Mouse (Mus musculus) hindbrain, embryonic 14.5 days (tissue): ENCODE data around the gene Myl6b. TPM values are rescaled to one million over a fixed set of nuclear protein-coding genes. Genes with fewer than 3 reads are reported as not detected.
"Not testable (repeated sequence)": the region's sequence is repeated elsewhere in the genome, so short reads cannot be mapped to it uniquely, and the experiment has no call there.

Experiments used
- ATAC-seq: fragments of 200-750 bp; cut with Nextera tagmentation; 2 replicates; pipeline ENCODE4 v1.8.0; 2017; ENCODE audit warnings: moderate number of reproducible peaks, mild to moderate bottlenecking, moderate TSS enrichment, moderate library complexity; ENCODE audit not compliant: low FRiP score
- DNase-seq: peaks from one replicate; pipeline ENCODE4 v3.0.0-alpha.2; 2015; ENCODE audit warnings: low spot score
- H3K27ac ChIP-seq: fragments of 300-500 bp; sonication (generic); 2 replicates; pipeline ENCODE4 v1.5.1; 2014; ENCODE audit warnings: mild to moderate bottlenecking, moderate library complexity
- H3K27me3 ChIP-seq: fragments of 300-500 bp; sonication (generic); 2 replicates; pipeline ENCODE4 v1.6.1; 2014; ENCODE audit warnings: mild to moderate bottlenecking, low read length, mixed read lengths; ENCODE audit not compliant: control insufficient read depth, insufficient read depth
- H3K36me3 ChIP-seq: fragments of 300-500 bp; sonication (generic); replicated peaks from 2 replicates; pipeline ENCODE4 v1.6.1; 2014; ENCODE audit not compliant: control insufficient read depth, insufficient read depth
- H3K4me1 ChIP-seq: fragments of 300-500 bp; sonication (generic); replicated peaks from 2 replicates; pipeline ENCODE4 v1.6.1; 2014; ENCODE audit warnings: antibody characterized with exemption, low read length, mixed read lengths; ENCODE audit not compliant: control insufficient read depth, insufficient read depth
- H3K4me2 ChIP-seq: fragments of 300-500 bp; sonication (generic); replicated peaks from 2 replicates; pipeline ENCODE4 v1.6.1; 2014; ENCODE audit warnings: mild to moderate bottlenecking, moderate library complexity
- H3K4me3 ChIP-seq: fragments of 300-500 bp; sonication (generic); replicated peaks from 2 replicates; pipeline ENCODE4 v1.5.1; 2014; ENCODE audit warnings: mild to moderate bottlenecking, low read length
- H3K9ac ChIP-seq: fragments of 300-500 bp; sonication (generic); 2 replicates; pipeline ENCODE4 v1.6.1; 2014
- H3K9me3 ChIP-seq: fragments of 300-500 bp; sonication (generic); 2 replicates; pipeline ENCODE4 v1.6.1; 2016; ENCODE audit warnings: low read length; ENCODE audit not compliant: control insufficient read depth
- WGBS: fragments of 180-500 bp; shearing (Covaris S2); extraction: QIAGEN DNeasy Blood & Tissue Kit; methylation state at CpG from one replicate; pipeline ENCODE4 v1.1.7; 2014; 5-methylcytosine and 5-hydroxymethylcytosine counted together
- polyA plus RNA-seq: library from polyadenylated mRNA; unstranded; fragments of >200 nt; fragmentation: Nextera tagmentation; extraction: Ambion mirVana; gene quantifications from 2 replicates; pipeline ENCODE4 v1.2.1, GENCODE M21; 2014

Myl6b gene
- polyA plus RNA-seq, 1 experiment from 2014 or later, result 6.1 TPM

GRCm38 (mm10) chr10:128509203-128509602 lies 10.7 kb upstream of the Myl6b start:
- no peak overlapping the region for H3K27ac ChIP-seq
- WGBS, result 89% methylated on average over 9 of the region's 9 CpGs
- H3K27me3 ChIP-seq, result no peaks in the 10 kb centered on the region
- H3K4me2 ChIP-seq, result no peak overlapping the region
- no peaks in the 10 kb centered on the region for H3K4me1 ChIP-seq
- H3K9ac ChIP-seq, result no peak overlapping the region
- ATAC-seq (no peak), DNase-seq (no peak)
- H3K9me3 ChIP-seq, result no peaks in the 10 kb centered on the region
- H3K36me3 ChIP-seq, result peaks cover 39% of the 10 kb centered on the region; the same call in 1 of the 2 replicates
- H3K4me3 ChIP-seq, result no peak overlapping the region

- peaks cover 30% of the 10 kb centered on the region; the same call in 1 of the 2 replicates for H3K36me3 ChIP-seq
- H3K27ac ChIP-seq, result no peak overlapping the region
- 84% methylated on average over 9 of the region's 9 CpGs for whole genome bisulfite sequencing
- DNase-seq (no peak), ATAC-seq (no peak)
- no peak overlapping the region for H3K4me3 ChIP-seq
- H3K4me1 ChIP-seq, result no peaks in the 10 kb centered on the region
- H3K27me3 ChIP-seq, result no peaks in the 10 kb centered on the region
- no peak overlapping the region for H3K9ac ChIP-seq
- no peaks in the 10 kb centered on the region for H3K9me3 ChIP-seq
- H3K4me2 ChIP-seq, result no peak overlapping the region
Measured at GRCm38 (mm10) chr10:128508260-128508659, 9.8 kb upstream of the Myl6b start.

- no peak overlapping the region for H3K4me2 ChIP-seq
- WGBS, result 96% methylated on average over 14 of the region's 14 CpGs
- no peak overlapping the region for H3K4me3 ChIP-seq
- no peaks in the 10 kb centered on the region for H3K9me3 ChIP-seq
- no peak overlapping the region for H3K9ac ChIP-seq
- no peak overlapping the region for H3K27ac ChIP-seq
- no peaks in the 10 kb centered on the region for H3K4me1 ChIP-seq
- ATAC-seq (no peak), DNase-seq (no peak)
- peaks cover 15% of the 10 kb centered on the region; the same call in 1 of the 2 replicates for H3K36me3 ChIP-seq
- no peaks in the 10 kb centered on the region for H3K27me3 ChIP-seq
Measured at GRCm38 (mm10) chr10:128505974-128506373, 7.5 kb upstream of the Myl6b start.

DNA sequence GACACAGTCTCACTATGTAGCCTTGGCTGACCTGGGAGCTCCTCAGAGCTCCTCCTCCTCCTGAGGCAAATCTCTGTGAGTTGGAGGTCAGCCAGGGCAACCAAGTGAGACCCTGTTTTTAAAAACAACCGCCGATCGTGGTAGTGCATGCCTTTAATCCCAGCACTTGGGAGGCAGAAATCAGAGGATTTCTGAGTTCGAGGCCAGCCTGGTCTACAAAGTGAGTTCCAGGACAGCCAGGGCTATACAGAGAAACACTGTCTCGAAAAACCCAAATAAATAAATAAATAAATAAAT lies 6.8 kb upstream of the Myl6b start:
- not testable (repeated sequence) for H3K27me3 ChIP-seq, H3K9ac ChIP-seq, DNase-seq, H3K4me3 ChIP-seq, H3K4me1 ChIP-seq, ATAC-seq, H3K9me3 ChIP-seq, H3K4me2 ChIP-seq
- Histone ChIP-seq H3K36me3 (peaks cover 13% of the 10 kb centered on the region; the same call in 1 of the 2 replicates), H3K27ac (0 out of 2 replicates have a peak overlapping the region, but pooled peaks have one; percentile 20)
- WGBS, result 92% methylated on average over 5 of the region's 5 CpGs

- H3K9me3 ChIP-seq, result no peaks in the 10 kb centered on the region
- 81% methylated on average over 9 of the region's 9 CpGs for WGBS
- peaks cover 9% of the 10 kb centered on the region; the same call in 1 of the 2 replicates for H3K36me3 ChIP-seq
- no peak for ATAC-seq
- no peak overlapping the region for H3K9ac ChIP-seq
- H3K4me1 ChIP-seq, result no peaks in the 10 kb centered on the region
- no peak for DNase-seq
- no peak overlapping the region for H3K4me3 ChIP-seq
- 0 out of 2 replicates have a peak overlapping the region, but pooled peaks have one; percentile 20 for H3K27ac ChIP-seq
- no peak overlapping the region for H3K4me2 ChIP-seq
- H3K27me3 ChIP-seq, result no peaks in the 10 kb centered on the region
Measured at GRCm38 (mm10) chr10:128504641-128505370, 6.3 kb upstream of the Myl6b start.

- no peak overlapping the region for H3K9ac ChIP-seq
- 84% methylated on average over 3 of the region's 3 CpGs for WGBS
Measured at GRCm38 (mm10) chr10:128504012-128504411, 5.5 kb upstream of the Myl6b start.

DNA sequence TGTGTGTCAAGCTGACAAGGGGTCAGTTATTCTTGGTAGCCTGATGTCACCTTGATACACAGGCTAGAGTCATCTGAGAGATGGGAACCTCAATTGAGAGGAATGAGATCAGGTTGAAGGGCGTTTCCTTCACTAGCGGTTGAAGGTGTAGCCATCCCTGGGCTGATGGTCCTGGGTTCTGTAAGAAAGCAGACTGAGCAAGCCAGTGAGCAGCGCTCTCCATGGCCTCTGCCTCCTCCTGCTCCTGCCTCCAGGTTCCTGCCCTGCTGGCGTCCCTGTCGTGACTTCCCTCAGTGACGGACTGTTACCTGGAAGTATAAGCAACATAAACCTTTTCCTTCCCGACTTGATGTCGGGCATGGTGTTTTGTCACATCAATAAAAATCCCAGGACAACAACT lies 5.0 kb upstream of the Myl6b start:
- H3K4me2 ChIP-seq, result no peak overlapping the region
- no peaks in the 10 kb centered on the region for H3K9me3 ChIP-seq
- DNase-seq (no peak), ATAC-seq (no peak)
- no peaks in the 10 kb centered on the region for H3K4me1 ChIP-seq
- 75% methylated on average over 8 of the region's 8 CpGs for WGBS
- H3K4me3 ChIP-seq, result no peak overlapping the region
- H3K27ac ChIP-seq, result no peak overlapping the region
- H3K27me3 ChIP-seq, result no peaks in the 10 kb centered on the region
- no peak overlapping the region for H3K9ac ChIP-seq
- no peaks in the 10 kb centered on the region for H3K36me3 ChIP-seq

More at GRCm38 (mm10) chr10:128504012-128504411, 5.5 kb upstream of the Myl6b start:
- Histone ChIP-seq H3K27ac (no peak overlapping the region), H3K4me2 (no peak overlapping the region), H3K27me3 (no peaks in the 10 kb centered on the region), H3K9me3 (no peaks in the 10 kb centered on the region), H3K4me1 (no peaks in the 10 kb centered on the region), H3K36me3 (0 out of 2 replicates have a peak, but pooled peaks cover under 1% of the 10 kb centered on the region), H3K4me3 (no peak overlapping the region)
- no peak for DNase-seq
- no peak for ATAC-seq

- Histone ChIP-seq H3K9me3 (no peaks in the 10 kb centered on the region), H3K36me3 (no peaks in the 10 kb centered on the region), H3K9ac (no peak overlapping the region), H3K27ac (no peak overlapping the region), H3K27me3 (no peaks in the 10 kb centered on the region), H3K4me2 (no peak overlapping the region), H3K4me1 (peaks cover 8% of the 10 kb centered on the region), H3K4me3 (no peak overlapping the region)
- ATAC-seq (no peak), DNase-seq (no peak)
- WGBS, result 83% methylated on average over 5 of the region's 5 CpGs
Measured at GRCm38 (mm10) chr10:128502341-128502740, 3.9 kb upstream of the Myl6b start.

DNA sequence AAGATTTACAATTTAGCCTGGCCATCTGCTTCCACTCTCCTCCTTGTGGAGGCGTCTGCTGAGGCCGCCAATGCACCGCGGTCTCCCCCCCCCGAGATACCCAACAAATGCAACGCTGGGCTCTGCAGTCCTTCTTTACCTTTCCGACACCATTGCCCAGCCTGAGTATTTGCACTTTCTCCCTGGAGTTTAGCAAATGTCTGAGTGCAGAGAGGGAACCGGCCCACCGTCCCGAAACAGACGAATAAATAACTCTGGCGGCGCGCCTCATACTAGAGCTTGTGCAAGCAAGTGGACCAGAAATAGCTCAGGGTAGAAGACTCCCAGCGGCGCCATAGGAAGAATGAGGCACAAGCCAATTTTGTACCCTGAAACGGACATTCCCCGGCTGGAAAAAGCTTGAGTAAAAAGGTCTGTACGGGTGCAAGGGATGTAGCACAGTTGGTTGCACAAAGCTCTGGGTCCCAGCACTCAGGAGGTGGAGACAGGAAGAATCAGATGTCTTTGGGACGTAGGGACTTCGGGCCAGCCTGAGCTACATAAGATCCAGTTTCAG lies 709 bp upstream of the Myl6b start:
- peak overlapping the region; percentile 49 for H3K4me3 ChIP-seq
- no peaks in the 10 kb centered on the region for H3K36me3 ChIP-seq
- 2% methylated on average over 21 of the region's 21 CpGs for WGBS
- peak overlapping the region; percentile 48 for H3K9ac ChIP-seq
- peaks cover 16% of the 10 kb centered on the region for H3K4me1 ChIP-seq
- H3K4me2 ChIP-seq, result peak overlapping the region; percentile 78
- H3K27ac ChIP-seq, result peak overlapping the region; percentile 69
- H3K27me3 ChIP-seq, result no peaks in the 10 kb centered on the region
- peak; percentile 37; the same call in 1 of the 2 replicates for ATAC-seq
- H3K9me3 ChIP-seq, result no peaks in the 10 kb centered on the region
- DNase-seq, result no peak
